Mouse (Mus musculus) thymus, postnatal 0 days (tissue): ENCODE results near the gene Cd3d. TPM values are rescaled to one million over a fixed set of nuclear protein-coding genes. Genes with fewer than 3 reads are reported as not detected.

Experiments
- polyA plus RNA-seq: library from polyadenylated mRNA; unstranded; fragments of >200 nt; fragmentation: Nextera tagmentation; extraction: Ambion mirVana; gene quantifications from 2 replicates; pipeline ENCODE4 v1.2.1, GENCODE M21; 2015

Gene Cd3d
- polyA plus RNA-seq, 1 experiment from 2014 or later, result 511 TPM

Other genes with a start within 250 kb of the Cd3d start
- gene Phldb1, start 246.6 kb upstream of the Cd3d start, polyA plus RNA-seq, result 3.0 and 3.3 TPM in 2 replicates
- 111 and 116 TPM in 2 replicates for gene Arcn1, start 213.9 kb upstream of the Cd3d start, polyA plus RNA-seq
- 68.0 and 74.0 TPM in 2 replicates for gene Ift46, start 213.9 kb upstream of the Cd3d start, polyA plus RNA-seq
- gene Tmem25, start 182.5 kb upstream of the Cd3d start, polyA plus RNA-seq, result 0.72 and 0.82 TPM in 2 replicates
- 1.5 and 3.0 TPM in 2 replicates for gene Ttc36, start 178.7 kb upstream of the Cd3d start, polyA plus RNA-seq
- gene Kmt2a, start 100.5 kb upstream of the Cd3d start, polyA plus RNA-seq, result 13.1 and 20.1 TPM in 2 replicates
- gene Atp5l, start 61.0 kb upstream of the Cd3d start, polyA plus RNA-seq, result 971 and 1,014 TPM in 2 replicates
- gene Ube4a, start 16.2 kb upstream of the Cd3d start, polyA plus RNA-seq, result 18.6 and 19.5 TPM in 2 replicates
- gene Cd3g, start 1.4 kb upstream of the Cd3d start, polyA plus RNA-seq, result 973 and 1,015 TPM in 2 replicates
- gene Cd3e, start 27.8 kb downstream of the Cd3d start, polyA plus RNA-seq, result 511 and 576 TPM in 2 replicates
- 5.9 and 7.4 TPM in 2 replicates for gene Mpzl2, start 58.0 kb downstream of the Cd3d start, polyA plus RNA-seq
- 7.7 and 8.9 TPM in 2 replicates for gene Mpzl3, start 73.4 kb downstream of the Cd3d start, polyA plus RNA-seq
- 7.2 and 8.1 TPM in 2 replicates for gene Jaml, start 97.4 kb downstream of the Cd3d start, polyA plus RNA-seq
- 5.4 and 6.6 TPM in 2 replicates for gene Scn2b, start 136.0 kb downstream of the Cd3d start, polyA plus RNA-seq
- 8.0 and 9.1 TPM in 2 replicates for gene Scn4b, start 156.6 kb downstream of the Cd3d start, polyA plus RNA-seq
- 0.57 and 0.82 TPM in 2 replicates for gene BC049352, start 200.2 kb downstream of the Cd3d start, polyA plus RNA-seq
- 3.6 and 4.9 TPM in 2 replicates for gene Tmprss4, start 222.3 kb downstream of the Cd3d start, polyA plus RNA-seq